Mouse (Mus musculus) left cerebral cortex, adult 2 months (tissue): ENCODE measurements at regions not wholly inside any gene's neighbourhood (a gene's known extent, or its start where the extent isn't known, plus 50 kb on each side); places are given as distances from the start of the nearest gene placed in this dataset.

Experiments used
- DNase-seq, 2 experiments: peaks; one replicate each; pipeline ENCODE4 v3.0.0; 2021 to 2022; ENCODE audit warnings: low spot score in 2 of 2, mixed read lengths in 1 of 2; ENCODE audit errors: extremely low spot score in 1 of 2
- H3K27ac ChIP-seq: fragments of 200-600 bp; 2 replicates; pipeline ENCODE4 v1.8.1; 2022
- H3K4me3 ChIP-seq: fragments of 200-600 bp; 2 replicates; pipeline ENCODE4 v1.8.1; 2022
- CTCF ChIP-seq: fragments of 200-600 bp; IDR thresholded peaks from 2 replicates; pipeline ENCODE4 v1.8.1; 2022; ENCODE audit warnings: antibody characterized with exemption, mild to moderate bottlenecking, moderate library complexity
- intact Hi-C: fragments of 180-260 bp; cut with DNase I; formaldehyde crosslinking; loops from one replicate; pipeline ENCODE4 v1.15.1; 2025

DNA sequence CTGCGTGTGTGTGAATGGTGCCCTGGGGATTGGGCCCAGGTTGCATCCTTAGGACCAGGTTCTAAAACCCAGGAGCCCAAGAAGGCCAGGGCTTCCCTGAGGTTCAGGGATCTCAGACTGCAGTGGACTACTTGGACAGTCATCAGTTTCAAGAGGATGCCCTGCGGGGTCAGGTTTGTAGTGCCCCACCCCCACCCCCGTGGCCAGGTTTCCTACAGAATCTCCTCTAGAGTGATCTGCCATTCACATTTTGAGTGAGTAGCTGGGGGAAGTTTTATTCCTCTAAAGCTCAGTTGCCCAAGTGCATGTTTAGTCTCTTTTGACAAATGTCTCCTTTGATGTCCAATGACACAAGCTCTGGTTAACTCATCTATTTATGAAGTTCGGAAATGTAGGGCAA lies 193.5 kb upstream of the Bmper start:
- intact Hi-C loops = loop anchor here (10.0 kb wide), 1 partner anchor 365 kb away; no protein-coding TSS in a partner anchor
- TF ChIP-seq CTCF = no peak
- H3K27ac ChIP-seq = no peak overlapping the region

DNA sequence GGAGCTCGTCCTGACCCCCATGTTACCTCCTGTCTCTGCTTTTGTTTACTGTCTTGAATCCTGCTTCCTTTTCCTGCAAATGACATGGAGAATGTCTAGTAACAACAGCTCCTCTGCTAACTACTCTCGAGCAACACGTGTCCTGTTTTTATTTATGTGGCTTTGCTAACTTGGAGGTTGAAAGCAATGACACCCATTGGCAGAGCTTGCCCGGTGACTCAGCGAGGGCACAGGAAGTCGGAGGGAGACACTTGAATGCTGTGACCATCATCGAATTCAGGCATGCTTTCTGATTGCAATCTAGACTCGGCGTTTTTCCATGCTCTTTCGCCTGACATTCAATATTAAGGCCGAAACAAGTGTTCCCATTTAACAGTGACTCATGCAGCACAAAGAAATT lies 192.7 kb upstream of the Bmper start:
- Histone ChIP-seq H3K4me3 (no peak overlapping the region), H3K27ac (no peak overlapping the region)
- no peak for DNase-seq
- no peak for TF ChIP-seq CTCF
- intact Hi-C loops = no loop called here

More for the DNA sequence above, 193.5 kb upstream of the Bmper start:
- DNase-seq = no peak
- no peak overlapping the region for H3K4me3 ChIP-seq

DNA sequence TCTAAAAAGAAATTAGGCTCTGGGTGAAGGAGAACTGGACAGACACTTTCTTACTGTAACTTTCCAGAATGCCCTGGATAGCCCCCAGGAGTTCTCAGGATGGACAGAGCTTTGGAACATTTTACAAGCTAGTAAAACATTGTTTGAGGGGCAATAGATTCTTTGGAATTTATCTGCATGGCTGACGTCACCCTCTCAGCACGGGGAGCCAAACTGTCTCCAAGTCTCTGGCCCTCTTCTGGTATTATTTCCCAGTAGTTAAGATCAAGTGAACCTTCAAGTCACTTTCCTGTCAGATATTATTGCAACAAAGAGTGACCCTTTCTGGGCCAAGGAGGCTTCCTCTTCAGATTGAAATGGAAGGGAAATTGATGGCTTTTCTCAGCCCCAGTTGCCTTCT lies 192.3 kb upstream of the Bmper start:
- intact Hi-C loops = no loop called here
- no peak for TF ChIP-seq CTCF

DNA sequence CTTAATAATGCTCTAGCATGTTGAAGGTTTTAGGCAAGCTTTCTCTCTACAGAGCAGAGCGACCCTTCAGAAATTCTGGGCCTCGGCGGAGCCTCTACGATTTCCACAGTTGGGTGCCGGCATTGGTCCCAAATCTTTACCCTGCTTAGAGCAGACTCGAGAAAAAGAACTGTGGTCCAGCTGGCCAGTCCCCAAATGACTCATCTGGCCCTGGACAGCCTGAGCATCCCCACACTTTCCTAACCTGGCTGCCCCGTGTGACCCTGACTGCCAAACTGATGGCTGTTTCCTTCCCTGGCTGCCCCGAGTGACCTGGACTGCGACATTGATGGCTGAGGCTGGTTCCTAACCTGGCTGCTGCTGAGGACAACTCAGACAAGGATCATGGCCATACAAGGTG lies 191.0 kb upstream of the Bmper start:
- intact Hi-C loops = no loop called here
- no peak for TF ChIP-seq CTCF
- no peak overlapping the region for H3K27ac ChIP-seq

More for the DNA sequence above, 192.3 kb upstream of the Bmper start:
- Histone ChIP-seq H3K4me3 (no peak overlapping the region), H3K27ac (no peak overlapping the region)
- no peak for DNase-seq

DNA sequence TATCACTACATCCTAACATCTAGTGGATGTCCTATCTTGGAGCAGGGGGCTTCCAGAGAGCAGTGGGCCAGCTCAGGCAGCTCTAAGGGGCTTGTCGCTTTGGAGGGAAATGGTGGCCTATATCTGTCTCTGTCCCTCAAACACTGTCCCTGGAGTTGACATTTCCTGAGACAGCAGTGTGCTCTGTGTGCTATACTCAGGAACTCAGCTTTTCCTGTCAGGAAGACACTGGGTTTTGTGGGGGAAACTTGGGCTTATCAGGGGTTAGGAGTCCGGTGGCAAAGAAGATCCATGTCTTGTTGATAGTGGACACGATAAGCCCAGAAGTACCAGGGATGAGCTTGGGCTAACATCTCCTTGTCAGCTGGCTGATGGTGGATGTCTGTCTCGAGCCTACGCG lies 187.6 kb upstream of the Bmper start:
- DNase-seq = no peak
- intact Hi-C loops = no loop called here
- TF ChIP-seq CTCF = no peak
- Histone ChIP-seq H3K27ac (no peak overlapping the region), H3K4me3 (no peak overlapping the region)

More for the DNA sequence above, 191.0 kb upstream of the Bmper start:
- DNase-seq = no peak
- H3K4me3 ChIP-seq = no peak overlapping the region

DNA sequence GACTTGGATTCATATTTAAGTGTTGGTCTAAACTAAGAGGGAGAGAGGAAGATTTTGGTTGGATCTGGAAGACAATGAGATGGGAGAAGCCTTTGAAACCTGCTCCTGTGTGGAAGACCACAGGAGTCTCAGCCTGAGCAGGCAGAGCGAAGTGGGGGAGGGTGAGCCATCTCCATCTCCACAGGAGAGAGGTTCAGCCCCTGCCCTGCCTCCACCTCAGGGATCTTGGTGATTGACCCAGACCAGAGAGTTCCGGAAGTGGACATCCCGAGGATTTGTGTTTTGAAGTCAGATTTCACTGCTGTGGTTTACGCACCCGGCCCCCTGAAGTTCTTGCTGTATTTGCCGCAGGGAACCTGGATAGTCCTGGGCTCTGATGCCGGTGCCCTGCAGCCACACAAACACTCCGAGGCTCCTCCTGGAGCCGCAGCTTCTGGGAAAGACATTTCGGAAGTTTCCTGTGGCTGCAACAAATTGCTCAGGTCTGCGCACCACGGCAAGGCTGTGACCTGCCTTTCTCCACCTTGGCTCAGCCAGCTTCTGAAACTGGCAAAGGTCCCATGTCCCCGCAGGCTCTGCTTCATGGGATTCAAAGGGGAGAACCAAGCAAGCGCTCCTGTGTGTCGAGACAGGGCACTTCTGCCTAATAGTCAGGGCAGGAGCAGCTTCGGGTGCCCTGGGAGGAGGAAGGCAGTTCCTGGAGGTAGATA lies 186.8 kb upstream of the Bmper start:
- peak overlapping the region; percentile 0; the same call in 1 of the 2 replicates for H3K4me3 ChIP-seq

DNA sequence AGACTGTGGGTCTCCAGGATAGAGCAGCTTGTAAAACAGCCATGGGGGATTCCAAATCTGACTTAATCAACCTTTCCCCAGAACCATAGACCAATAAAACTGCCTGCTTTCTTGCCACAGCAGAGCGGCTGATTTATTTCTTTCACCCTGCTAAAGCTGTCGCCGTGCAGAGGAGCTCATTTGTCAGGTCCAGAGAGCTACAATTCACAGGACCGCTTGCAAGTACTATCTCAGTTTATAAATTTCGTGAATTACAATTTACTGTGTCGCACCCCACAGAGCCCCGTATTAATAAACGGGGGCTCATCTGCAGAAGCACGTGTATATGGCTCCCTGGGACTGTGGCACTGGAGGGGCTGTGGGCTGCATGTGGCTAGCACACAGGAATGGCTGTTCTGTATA lies 185.4 kb upstream of the Bmper start:
- TF ChIP-seq CTCF = no peak
- no peak overlapping the region for H3K4me3 ChIP-seq
- no peak overlapping the region for H3K27ac ChIP-seq
- intact Hi-C loops = no loop called here
- no peak for DNase-seq

More for the DNA sequence above, 186.8 kb upstream of the Bmper start:
- intact Hi-C loops = no loop called here
- no peak overlapping the region for H3K27ac ChIP-seq
- no peak for TF ChIP-seq CTCF
- DNase-seq = no peak

DNA sequence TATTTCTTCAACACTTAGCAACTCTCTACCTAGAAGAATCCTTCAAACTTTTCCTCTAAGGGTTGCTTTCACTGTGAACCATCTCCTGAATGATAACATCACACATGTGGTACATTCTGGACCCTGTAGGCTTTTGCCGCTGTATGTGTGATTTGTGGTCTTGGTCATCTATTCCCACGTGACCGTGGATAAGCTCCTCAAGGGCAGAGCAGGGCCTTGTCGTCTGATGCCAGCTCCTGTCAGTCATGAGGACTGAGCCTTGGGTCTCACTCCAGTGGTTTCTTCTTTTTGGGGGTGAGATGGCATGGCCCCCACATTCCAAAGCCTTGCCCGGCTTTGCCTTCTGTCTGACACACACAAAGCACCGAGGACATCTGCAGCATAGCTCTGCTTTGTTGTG lies 183.3 kb upstream of the Bmper start:
- TF ChIP-seq CTCF = no peak

DNA sequence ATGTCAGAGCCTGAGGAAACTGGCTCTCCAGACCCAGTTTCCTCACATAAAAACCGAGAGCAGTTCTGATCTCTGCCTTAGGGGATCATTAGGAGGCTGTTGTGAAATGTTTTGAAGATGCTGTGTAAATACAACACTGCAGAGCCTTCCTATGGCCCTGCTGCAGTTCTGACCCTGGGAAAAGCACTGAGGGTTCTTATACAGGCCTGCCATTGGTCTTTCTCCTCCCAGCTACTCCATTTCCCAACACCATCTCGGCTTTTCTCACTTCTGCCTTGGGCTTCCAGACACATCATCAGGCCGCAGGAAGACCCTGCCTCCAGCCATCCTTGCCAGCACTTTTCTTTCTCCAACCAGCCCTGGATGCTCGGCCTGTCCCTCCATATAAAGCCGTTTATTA lies 181.9 kb upstream of the Bmper start:
- Histone ChIP-seq H3K27ac (no peak overlapping the region), H3K4me3 (no peak overlapping the region)
- DNase-seq = no peak
- TF ChIP-seq CTCF = no peak
- intact Hi-C loops = no loop called here

More for the DNA sequence above, 183.3 kb upstream of the Bmper start:
- no peak overlapping the region for H3K27ac ChIP-seq
- DNase-seq = no peak
- H3K4me3 ChIP-seq = no peak overlapping the region
- intact Hi-C loops = no loop called here

DNA sequence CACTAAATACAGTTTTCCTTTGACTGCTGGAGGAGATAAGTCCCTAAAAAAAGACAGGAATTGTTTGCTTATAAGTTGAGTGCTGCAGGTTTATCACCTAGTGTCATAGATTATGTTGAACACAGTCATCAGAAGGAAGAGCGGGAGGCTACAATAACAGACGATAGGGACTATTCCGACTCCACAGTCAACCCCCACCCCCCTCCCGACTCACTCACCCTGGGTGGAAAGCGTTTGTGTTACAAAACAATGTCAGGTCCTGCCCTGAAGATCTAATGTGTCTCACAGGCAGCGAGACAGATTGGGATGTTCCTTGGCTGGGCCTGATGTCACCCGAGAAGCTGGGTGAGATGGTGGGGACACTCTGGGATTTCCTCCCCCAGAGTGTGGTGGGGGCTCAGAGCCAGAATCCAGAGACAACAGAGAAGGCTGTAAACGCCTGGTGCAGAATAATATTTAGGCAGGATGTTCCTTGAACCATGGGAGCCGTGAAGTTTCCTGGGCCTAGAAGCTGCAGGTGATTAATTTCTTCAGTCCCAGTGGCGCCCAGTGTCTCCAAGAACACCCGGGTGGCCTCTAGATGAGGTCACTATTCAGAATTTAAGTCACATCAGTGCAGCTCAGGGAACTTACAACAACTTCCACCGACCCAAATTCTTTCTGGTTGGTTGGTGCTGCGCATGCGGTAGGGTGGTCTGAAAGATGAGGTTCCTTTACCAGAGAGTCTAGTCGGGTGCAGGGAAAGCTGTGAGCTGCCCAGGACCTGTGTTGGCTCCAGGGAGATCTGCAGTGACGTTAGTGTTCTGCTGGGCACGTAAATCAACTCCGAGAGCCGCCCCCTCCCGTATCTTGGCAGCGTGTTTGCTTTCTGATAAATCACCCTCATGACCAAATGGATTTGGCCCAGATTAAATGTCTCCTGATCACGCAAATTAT lies 181.1 kb upstream of the Bmper start:
- intact Hi-C loops = no loop called here

DNA sequence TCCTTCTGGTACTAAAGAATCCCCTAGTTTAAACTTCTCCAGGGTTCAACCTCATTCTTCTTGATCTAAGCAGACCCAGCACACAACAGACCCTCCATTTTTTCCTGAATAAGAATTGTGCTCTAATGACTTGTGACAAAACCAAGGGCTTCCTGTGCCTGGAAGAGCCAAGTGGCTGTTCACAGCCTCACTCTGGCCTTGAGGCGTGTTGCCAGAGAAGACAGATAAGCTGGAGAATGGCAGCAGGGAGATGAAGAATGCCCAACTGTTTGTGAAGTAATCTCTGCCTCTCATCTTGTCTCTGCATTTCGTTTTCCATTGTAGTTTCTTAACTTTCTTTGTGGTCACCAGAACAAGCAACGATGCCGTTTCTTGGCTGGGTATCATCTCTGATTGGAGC lies 179.9 kb upstream of the Bmper start:
- Histone ChIP-seq H3K4me3 (no peak overlapping the region), H3K27ac (no peak overlapping the region)
- intact Hi-C loops = no loop called here
- no peak for DNase-seq
- no peak for TF ChIP-seq CTCF

More for the DNA sequence above, 181.1 kb upstream of the Bmper start:
- Histone ChIP-seq H3K4me3 (no peak overlapping the region), H3K27ac (no peak overlapping the region)
- no peak for DNase-seq
- TF ChIP-seq CTCF = no peak

DNA sequence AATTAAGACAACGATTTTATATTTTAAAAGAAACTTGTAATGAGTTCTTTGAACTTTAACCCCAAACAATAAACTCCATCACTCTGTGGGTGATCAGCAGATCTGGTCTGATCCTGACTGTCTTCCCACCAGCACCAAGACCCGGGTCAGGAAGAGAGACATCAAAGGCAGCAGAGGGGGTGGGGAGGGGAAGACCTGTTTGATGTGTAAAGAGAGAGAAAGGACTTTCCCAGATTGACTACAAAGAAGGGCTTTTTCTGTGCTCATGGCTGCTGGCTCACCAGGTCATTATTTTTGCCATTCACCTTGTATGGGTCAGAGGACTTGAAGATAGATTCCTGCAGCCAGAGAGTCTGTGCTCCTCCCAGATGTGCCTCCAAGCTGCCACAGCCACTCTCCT lies 177.4 kb upstream of the Bmper start:
- no peak for TF ChIP-seq CTCF
- no peak for DNase-seq
- Histone ChIP-seq H3K27ac (no peak overlapping the region), H3K4me3 (no peak overlapping the region)
- intact Hi-C loops = no loop called here
